Mouse (Mus musculus) CH12F3 (cell line): ENCODE results near the gene Optn.

ENCODE experiments used
- in situ Hi-C: fragments of 300-500 bp; cut with MboI; formaldehyde crosslinking; loops from 2 replicates; pipeline ENCODE4 v1.14.3; 2020; ENCODE audit warnings: low sequenced_read_pairs

The Optn gene

GRCm38 (mm10) chr2:4994436-4994835, 69.4 kb downstream of the Optn start:
- in situ Hi-C loops: loop anchor here (10.0 kb wide), 1 partner anchor 80 kb away; the partner anchor contains the start of gene Phyh

- in situ Hi-C loops: loop anchor here (10.0 kb wide), 1 partner anchor 79 kb away; the partner anchor contains the start of gene Phyh
These were observed 70.3 kb downstream of the Optn start for GRCm38 (mm10) chr2:4993584-4993983.

GRCm38 (mm10) chr2:4988826-4989424, 74.9 kb downstream of the Optn start:
- in situ Hi-C loops: no loop called here

- in situ Hi-C loops: no loop called here
These were observed 76.3 kb downstream of the Optn start for GRCm38 (mm10) chr2:4987388-4988180.

DNA sequence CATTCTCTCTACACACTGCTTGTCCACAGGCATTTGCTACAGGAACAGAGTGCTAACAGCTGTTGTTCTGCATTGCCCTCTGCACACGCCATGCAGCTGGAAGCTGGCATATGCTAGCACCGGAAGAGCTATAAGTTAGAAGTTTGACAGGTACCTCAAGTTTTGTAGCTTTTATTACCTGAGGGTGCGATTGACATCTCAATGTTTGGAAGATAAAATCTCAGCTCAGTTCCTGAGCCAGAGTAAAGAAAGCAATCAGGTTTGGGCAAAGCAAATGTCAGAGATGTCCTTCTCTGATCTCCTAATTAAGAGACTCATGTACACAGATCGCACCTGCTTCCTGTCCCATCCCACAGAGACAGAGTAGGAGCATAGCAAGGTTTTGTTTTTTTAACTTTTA, 77.1 kb downstream of the Optn start:
- in situ Hi-C loops: no loop called here

DNA sequence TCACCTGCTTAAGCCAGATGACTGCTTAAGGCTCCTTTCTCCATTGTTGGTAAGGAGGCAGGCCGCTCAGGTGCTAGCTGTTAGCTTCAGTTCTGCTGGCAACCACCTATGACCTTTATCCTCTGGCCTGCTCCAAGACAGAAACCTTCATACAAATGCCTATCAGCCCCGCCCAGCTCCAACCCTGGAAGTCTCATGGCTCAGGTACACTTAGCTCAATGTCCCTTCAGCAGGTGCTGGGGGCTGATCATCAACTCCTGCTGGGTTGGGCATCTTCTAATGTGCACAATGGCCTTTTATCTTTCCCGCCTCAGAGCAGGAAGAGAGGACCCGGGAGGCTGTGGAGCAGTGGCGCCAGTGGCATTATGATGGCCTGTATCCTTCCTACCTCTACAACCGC, 78.9 kb downstream of the Optn start:
- in situ Hi-C loops: no loop called here

GRCm38 (mm10) chr2:4983987-4984386, 79.9 kb downstream of the Optn start:
- in situ Hi-C loops: no loop called here

DNA sequence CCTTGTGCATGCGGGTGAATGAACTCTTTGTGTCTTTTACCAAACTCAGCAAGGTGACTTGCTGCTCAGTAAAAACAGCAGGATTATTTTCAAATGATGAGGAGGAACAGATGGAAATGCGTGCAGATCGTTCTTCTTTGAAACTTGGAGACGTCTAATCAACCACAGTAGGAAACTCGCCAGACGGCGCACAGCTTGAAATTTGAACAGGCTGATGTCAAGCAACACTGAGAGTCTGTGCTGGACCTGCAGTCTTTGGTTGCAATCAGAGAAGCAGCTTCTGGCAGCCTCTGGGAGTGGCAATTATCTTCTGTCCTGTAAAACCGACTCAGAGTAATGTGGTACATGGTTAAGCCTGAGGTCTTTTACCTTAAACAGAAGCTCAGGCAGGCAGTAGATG, 85.8 kb downstream of the Optn start:
- in situ Hi-C loops: no loop called here

- in situ Hi-C loops: no loop called here
These were observed 88.0 kb downstream of the Optn start, which contains the start of gene Ucma for GRCm38 (mm10) chr2:4975807-4976206. TSS of gene Ucma (plus strand) at chr2:4976122.
